Mouse (Mus musculus): ENCODE results near the gene Atl2. TPM values are rescaled to one million over a fixed set of nuclear protein-coding genes. Genes with fewer than 3 reads are reported as not detected.

Gene Atl2
- polyA plus RNA-seq, 1 experiment from 2014 or later: 38.9 TPM

DNA sequence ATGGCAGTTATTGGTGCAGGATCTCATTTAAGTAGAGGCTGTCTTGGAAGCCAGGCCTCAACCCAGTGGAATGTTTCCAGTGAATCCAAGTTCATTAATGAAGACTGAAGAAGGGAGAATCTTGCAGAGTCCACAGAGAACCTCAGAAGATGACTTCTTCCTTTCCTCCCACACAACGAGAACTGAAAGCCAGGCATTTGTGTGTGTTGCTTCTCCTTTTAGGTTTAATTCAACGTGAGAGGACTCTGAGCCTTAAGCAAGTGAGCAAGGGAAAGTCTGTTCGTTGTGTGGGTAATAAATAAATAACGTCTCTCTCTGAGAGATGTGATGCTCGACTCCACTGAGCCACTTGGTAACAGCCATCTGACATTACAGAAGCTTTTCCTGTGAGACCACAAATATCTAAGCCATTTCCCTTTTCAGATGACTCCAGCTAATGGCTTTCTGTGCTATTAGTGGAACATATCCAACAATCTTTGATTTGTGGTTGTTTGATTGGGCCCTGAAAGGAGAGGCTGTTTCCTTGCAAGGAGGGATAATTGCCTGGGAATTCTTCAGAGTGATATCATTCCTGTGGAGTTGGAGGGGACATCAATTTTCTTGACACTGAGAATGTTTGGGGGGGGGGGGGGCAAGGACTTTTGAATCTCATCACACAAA, 60.1 kb downstream of the Atl2 start:
- H3K9me3 ChIP-seq: no peaks in the 10 kb centered on the region
- no peak for DNase-seq (ENCODE audit: extremely low spot score, low spot score)
- 89% methylated on average over 5 of the region's 5 CpGs for WGBS
- H3K36me3 ChIP-seq (replicated peaks): no peaks in the 10 kb centered on the region
- H3K27me3 ChIP-seq (ENCODE audit: poor library complexity, severe bottlenecking): peaks cover 10% of the 10 kb centered on the region; the same call in 1 of the 2 replicates
- H3K4me1 ChIP-seq: no peaks in the 10 kb centered on the region
- H3K27ac ChIP-seq: no peak overlapping the region
- H3K4me3 ChIP-seq: no peak overlapping the region

DNA sequence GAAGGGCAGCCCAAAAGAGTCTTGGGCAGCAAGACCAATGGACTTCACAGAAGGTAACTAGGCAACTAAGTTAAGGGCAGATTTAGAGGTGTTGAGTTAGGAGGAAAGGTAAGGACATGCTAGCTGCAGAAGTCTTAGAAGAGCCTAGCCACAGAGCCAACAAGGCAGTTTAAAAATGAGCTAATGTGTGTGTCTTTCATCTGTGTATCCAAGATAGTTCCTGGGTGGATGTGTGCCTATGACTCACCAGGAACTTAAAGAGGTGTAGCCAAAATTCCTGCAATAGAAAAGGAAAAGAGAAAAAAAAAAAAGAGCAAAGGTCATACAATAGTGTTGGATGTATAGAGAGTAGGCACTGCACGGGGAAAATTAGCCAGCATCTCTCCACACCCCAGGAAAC, 63.6 kb downstream of the Atl2 start:
- no peak for DNase-seq (ENCODE audit: extremely low spot score, low spot score)
- Histone ChIP-seq H3K36me3 (replicated peaks) (no peaks in the 10 kb centered on the region), H3K4me3 (no peak overlapping the region), H3K27me3 (ENCODE audit: poor library complexity, severe bottlenecking) (peaks cover 4% of the 10 kb centered on the region), H3K27ac (no peak overlapping the region), H3K4me1 (no peaks in the 10 kb centered on the region), H3K9me3 (no peaks in the 10 kb centered on the region)
- 77% methylated on average over 1 of the region's 1 CpGs for WGBS

DNA sequence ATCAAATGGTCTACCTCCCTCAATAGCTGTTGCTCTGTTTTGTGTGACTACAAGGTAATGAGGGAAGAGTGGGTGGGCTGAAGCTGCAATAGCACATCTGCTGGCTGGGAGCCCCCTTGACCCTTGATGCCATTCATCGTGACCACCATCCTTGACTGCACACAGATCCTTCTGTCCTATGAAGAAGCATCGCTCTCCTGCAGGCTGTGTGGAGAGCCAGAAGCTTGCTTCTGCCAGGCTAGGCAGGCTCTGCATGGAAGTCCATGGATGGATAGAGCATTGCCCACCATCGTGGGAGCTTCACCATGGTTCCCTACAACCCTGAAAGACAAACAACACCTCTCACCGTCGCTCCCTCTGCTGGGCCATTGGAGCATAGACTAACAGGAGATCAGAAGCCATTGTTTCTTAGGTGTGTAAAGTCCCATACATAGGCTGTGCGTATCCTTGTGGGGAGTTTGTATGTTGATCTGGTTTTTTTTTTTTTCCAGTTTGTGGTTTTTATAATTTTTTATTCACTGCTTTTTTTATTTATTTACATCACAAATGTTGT, 69.4 kb downstream of the Atl2 start:
- no peak overlapping the region for H3K27ac ChIP-seq
- H3K27me3 ChIP-seq (ENCODE audit: poor library complexity, severe bottlenecking): peaks cover 56% of the 10 kb centered on the region
- WGBS: 71% methylated on average over 6 of the region's 6 CpGs
- no peaks in the 10 kb centered on the region for H3K9me3 ChIP-seq
- H3K36me3 ChIP-seq (replicated peaks): no peaks in the 10 kb centered on the region
- no peak for DNase-seq (ENCODE audit: extremely low spot score, low spot score)
- H3K4me1 ChIP-seq: no peaks in the 10 kb centered on the region
- no peak overlapping the region for H3K4me3 ChIP-seq

DNA sequence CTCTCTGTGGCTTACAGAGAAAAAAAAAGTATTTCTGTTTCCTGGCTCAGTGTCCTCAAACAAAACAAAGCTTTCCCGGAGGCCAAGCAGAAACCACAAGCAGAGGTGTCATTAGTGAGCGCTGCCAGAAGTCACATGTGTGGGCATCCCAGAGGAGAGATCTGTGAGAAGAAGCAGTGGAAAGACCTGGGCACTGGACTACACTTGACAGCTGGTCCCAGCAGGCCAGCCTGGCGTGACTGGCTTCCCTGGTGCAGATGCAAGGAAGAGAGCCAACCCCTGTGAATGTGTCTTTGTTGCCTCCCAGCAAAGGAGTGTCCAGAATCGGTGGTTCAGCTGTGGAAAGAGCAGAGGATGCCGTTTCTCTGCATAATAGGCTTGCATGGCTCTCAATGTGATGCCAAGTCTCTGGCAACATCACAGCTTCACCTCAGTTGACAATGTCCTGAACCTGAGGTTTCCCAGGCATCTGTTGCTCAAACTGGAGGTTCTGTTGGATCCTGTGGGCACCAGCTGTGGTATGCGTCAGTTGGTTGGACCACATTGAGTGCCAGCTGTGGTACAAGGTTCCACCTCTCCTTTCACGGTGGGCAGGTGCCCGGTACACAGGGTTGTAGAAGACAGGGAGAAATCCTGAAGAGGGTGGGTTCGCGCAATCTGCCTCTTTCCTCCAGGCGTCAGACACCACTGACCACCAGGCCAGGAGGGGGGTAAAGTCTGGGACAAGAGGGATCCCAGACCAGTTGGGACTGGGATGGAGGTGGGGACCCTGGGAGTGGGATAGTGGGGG, 70.5 kb downstream of the Atl2 start:
- DNase-seq (ENCODE audit: extremely low spot score, low spot score): no peak
- H3K9me3 ChIP-seq: no peaks in the 10 kb centered on the region
- peaks cover 68% of the 10 kb centered on the region for H3K27me3 ChIP-seq (ENCODE audit: poor library complexity, severe bottlenecking)
- H3K4me1 ChIP-seq: no peaks in the 10 kb centered on the region
- 86% methylated on average over 11 of the region's 11 CpGs for WGBS
- H3K4me3 ChIP-seq: no peak overlapping the region
- H3K36me3 ChIP-seq (replicated peaks): no peaks in the 10 kb centered on the region
- no peak overlapping the region for H3K27ac ChIP-seq

DNA sequence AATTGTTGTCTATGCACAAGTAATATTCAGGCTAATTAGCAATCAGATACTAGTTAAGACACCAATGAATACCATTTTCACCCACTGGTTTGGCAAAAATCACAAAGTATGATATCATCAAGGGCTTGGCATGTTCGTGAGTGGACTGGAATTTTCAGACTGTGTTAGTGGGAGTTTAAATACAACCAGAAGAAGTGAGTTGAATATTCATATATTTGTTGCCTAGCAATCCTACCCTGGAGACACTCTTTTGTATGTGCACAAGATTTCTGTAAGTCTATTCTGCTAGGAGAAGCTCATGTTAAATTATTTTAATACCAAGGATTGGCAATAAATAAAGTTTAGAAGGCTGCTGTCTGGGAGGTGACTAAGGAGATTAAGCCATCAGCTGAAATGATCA, 71.5 kb downstream of the Atl2 start:
- peaks cover 78% of the 10 kb centered on the region for H3K27me3 ChIP-seq (ENCODE audit: poor library complexity, severe bottlenecking)
- no peaks in the 10 kb centered on the region for H3K9me3 ChIP-seq
- no peak for DNase-seq (ENCODE audit: extremely low spot score, low spot score)
- H3K4me3 ChIP-seq: no peak overlapping the region
- peaks cover 6% of the 10 kb centered on the region; the same call in 1 of the 2 replicates for H3K4me1 ChIP-seq
- no peak overlapping the region for H3K27ac ChIP-seq
- WGBS: 83% methylated on average over 1 of the region's 1 CpGs
- H3K36me3 ChIP-seq (replicated peaks): no peaks in the 10 kb centered on the region

DNA sequence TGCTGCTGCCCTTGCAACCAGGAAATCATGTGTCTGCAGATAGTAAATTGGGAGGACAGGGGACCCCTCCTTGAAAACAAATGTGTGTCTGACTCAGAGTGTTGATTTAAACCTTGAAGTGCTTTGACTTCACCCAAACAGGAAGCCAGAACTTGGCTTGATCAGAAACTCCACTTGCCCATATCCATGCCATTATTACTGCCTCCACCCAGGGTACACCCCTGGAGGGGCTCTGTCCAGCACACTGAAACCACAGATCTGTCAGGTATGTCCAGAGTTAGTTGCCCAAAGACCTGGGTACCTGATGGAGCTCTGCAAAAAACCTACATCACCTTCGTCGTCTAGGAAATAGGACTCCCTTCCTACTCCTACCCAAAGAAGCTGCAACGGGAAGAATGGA, 77.0 kb downstream of the Atl2 start:
- Histone ChIP-seq H3K27ac (no peak overlapping the region), H3K4me3 (no peak overlapping the region), H3K36me3 (replicated peaks) (no peaks in the 10 kb centered on the region), H3K9me3 (no peaks in the 10 kb centered on the region), H3K27me3 (ENCODE audit: poor library complexity, severe bottlenecking) (peaks cover 100% of the 10 kb centered on the region), H3K4me1 (peaks cover 28% of the 10 kb centered on the region)
- no peak for DNase-seq (ENCODE audit: extremely low spot score, low spot score)
- 22% methylated on average over 3 of the region's 3 CpGs for WGBS

DNA sequence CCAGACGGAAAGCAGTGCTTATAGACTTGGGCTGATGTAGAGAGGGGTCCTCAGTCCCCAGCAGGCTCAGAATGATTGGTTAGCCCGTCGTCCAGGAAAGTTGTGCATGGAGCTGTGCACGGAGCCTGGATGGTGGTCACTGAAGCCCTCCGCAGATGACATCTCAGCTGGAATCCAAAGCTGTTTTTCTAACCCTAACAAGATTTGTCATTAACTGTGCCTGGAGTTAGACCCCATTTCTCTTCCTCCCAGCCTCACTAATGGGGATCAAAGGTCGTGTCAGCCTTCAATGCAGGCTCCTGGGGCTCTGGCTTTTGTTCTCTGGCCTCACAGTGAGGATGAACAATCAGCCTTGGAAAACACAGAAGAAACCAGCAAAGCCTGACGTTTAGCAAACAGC, 77.9 kb downstream of the Atl2 start:
- Histone ChIP-seq H3K9me3 (no peaks in the 10 kb centered on the region), H3K27ac (no peak overlapping the region), H3K4me3 (no peak overlapping the region), H3K27me3 (ENCODE audit: poor library complexity, severe bottlenecking) (peaks cover 100% of the 10 kb centered on the region), H3K4me1 (peaks cover 28% of the 10 kb centered on the region), H3K36me3 (replicated peaks) (no peaks in the 10 kb centered on the region)
- WGBS: 3% methylated on average over 7 of the region's 7 CpGs
- peak; percentile 64 for DNase-seq (ENCODE audit: extremely low spot score, low spot score)

DNA sequence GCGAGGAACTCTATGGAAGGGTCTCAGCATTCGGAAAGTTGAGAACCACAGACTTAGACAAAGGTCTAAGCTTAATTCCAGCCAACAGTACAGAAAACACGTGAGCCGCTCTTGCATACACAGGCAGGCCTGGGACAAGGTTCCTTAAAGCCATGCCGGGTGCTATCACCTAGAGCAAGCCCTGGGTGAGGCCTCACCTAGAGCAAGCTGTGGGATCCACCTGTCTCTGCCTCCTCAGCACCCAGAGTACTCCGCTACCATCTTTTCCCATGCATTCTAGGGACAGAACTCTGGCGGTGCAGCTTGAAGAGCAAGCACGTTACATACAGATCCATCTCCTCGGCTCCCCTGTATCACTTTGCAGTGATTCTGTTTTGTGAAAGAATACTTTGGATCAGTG, 78.4 kb downstream of the Atl2 start:
- Histone ChIP-seq H3K27me3 (ENCODE audit: poor library complexity, severe bottlenecking) (peaks cover 100% of the 10 kb centered on the region), H3K27ac (no peak overlapping the region), H3K4me3 (no peak overlapping the region), H3K4me1 (peaks cover 28% of the 10 kb centered on the region), H3K9me3 (no peaks in the 10 kb centered on the region), H3K36me3 (replicated peaks) (no peaks in the 10 kb centered on the region)
- 50% methylated on average over 9 of the region's 9 CpGs for WGBS
- no peak for DNase-seq (ENCODE audit: extremely low spot score, low spot score)

DNA sequence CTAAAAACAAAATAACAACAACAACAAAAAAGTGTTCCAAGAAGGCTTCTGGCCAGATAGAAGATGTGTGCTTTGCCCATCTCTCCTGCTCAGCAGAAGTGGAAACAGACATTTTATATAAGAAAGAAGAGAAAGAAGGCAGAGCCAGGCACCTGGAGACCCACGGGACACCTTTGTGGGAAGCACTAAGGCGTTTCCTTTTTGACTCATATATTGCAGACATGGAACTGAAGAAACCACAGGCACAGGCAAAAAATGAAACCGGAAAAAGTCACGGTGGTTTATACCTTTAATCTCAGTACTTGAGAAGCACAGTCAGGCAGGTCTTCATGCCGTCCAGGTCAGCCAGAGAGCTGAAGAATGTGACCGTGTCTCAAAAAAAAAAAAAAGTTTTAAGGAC, 79.0 kb downstream of the Atl2 start:
- DNase-seq (ENCODE audit: extremely low spot score, low spot score): no peak
- Histone ChIP-seq H3K4me1 (peaks cover 28% of the 10 kb centered on the region), H3K4me3 (no peak overlapping the region), H3K36me3 (replicated peaks) (no peaks in the 10 kb centered on the region), H3K27ac (no peak overlapping the region), H3K27me3 (ENCODE audit: poor library complexity, severe bottlenecking) (peaks cover 99% of the 10 kb centered on the region), H3K9me3 (no peaks in the 10 kb centered on the region)
- WGBS: 86% methylated on average over 6 of the region's 6 CpGs

DNA sequence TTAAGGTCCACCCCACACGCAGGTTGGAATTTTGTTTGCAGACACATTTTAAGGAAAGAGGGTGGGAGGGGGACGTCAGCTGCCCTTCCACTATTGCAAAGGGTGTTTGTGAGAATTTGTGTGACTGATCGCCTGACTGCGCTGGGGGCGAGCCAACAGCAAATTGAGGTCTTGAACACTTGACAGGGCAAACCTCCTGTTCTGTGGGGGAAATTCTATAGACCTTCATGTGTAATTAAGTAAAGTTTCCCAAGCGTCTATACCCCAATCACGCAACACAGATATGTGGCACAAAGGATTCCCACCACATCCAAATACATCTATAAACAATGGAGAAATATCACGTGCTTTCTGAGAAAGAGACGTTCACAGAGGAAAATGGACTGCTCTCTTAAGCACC, 85.5 kb downstream of the Atl2 start:
- no peak for DNase-seq (ENCODE audit: extremely low spot score, low spot score)
- peaks cover 9% of the 10 kb centered on the region; the same call in 1 of the 2 replicates for H3K4me1 ChIP-seq
- no peaks in the 10 kb centered on the region for H3K36me3 ChIP-seq (replicated peaks)
- H3K4me3 ChIP-seq: no peak overlapping the region
- no peak overlapping the region for H3K27ac ChIP-seq
- peaks cover 79% of the 10 kb centered on the region for H3K27me3 ChIP-seq (ENCODE audit: poor library complexity, severe bottlenecking)
- 92% methylated on average over 9 of the region's 9 CpGs for WGBS
- H3K9me3 ChIP-seq: no peaks in the 10 kb centered on the region

DNA sequence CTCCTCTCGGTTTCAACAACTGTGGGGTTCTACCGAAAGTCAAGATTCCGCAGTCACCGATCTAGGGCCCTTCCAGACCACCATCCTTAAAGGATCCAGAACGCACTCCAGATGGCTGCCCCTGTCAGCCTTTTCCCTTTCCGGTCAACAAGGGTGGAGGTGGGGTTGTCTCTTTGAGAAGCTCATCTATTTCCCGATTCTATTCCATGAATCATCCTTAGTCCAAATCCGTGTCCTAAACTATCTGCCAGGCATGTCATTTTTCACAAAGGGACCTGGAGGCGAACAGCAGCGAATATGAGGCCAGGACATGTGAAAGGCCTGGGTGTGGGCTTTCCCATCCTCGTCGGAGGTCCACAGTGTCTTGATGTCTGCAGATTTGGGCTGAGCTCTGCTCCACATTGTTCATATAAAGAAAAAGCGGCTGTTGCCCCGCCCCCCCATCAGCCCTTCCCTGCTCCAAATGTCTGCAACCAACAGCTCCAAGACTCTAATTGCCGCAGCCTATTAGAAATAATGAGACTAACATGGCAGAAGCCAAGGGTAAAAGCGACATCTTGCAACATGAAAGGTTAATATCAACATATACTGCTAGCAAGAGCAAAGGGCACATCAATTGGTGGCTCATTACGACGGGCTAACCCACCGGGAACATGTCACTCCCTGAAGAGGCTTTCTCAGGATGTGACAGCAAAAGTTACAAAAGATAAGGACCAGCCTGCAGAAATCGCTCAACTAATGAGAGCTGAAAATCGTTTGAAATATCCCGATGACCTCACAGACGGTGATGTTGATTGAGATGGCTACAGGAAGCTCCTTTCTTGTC, 86.2 kb downstream of the Atl2 start:
- 88% methylated on average over 23 of the region's 23 CpGs for WGBS
- no peak overlapping the region for H3K4me3 ChIP-seq
- H3K9me3 ChIP-seq: no peaks in the 10 kb centered on the region
- peaks cover 9% of the 10 kb centered on the region; the same call in 1 of the 2 replicates for H3K4me1 ChIP-seq
- H3K27ac ChIP-seq: no peak overlapping the region
- DNase-seq (ENCODE audit: extremely low spot score, low spot score): no peak
- peaks cover 76% of the 10 kb centered on the region for H3K27me3 ChIP-seq (ENCODE audit: poor library complexity, severe bottlenecking)
- no peaks in the 10 kb centered on the region for H3K36me3 ChIP-seq (replicated peaks)

DNA sequence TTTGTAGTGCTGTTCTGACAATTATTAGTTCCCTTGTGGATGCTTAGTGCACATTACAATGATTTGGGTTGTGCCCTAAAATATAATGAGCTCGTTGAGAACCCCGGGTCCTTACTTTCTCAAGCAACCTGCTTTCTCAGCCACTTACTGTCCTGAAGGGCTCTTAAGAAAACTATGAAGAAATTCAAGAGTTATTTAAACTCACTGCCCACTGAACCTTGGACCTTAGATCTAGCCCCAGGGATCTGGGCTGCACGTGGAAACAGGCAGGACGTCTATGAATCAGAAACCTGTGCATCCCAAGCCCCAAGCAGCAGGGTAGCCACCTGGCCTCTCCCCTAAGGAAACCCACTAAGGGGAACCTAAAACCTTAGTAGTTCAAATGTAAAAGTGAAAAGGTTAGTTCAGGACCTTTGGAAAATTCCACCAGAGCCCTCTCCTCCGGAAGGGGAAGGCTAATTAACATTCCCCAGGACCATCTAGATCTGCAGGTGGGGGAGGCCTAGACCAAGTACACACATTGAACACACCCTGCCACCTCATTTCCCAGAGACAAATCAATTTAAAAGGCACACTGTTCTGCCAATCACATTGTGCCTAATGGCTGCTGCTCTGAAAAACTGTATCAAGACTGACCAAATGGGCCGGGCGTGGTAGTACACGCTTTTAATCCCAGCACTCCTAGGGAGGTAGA, 88.5 kb downstream of the Atl2 start:
- Histone ChIP-seq H3K27ac (no peak overlapping the region), H3K4me1 (peaks cover 9% of the 10 kb centered on the region; the same call in 1 of the 2 replicates), H3K4me3 (no peak overlapping the region), H3K36me3 (replicated peaks) (no peaks in the 10 kb centered on the region), H3K27me3 (ENCODE audit: poor library complexity, severe bottlenecking) (peaks cover 63% of the 10 kb centered on the region), H3K9me3 (no peaks in the 10 kb centered on the region)
- 76% methylated on average over 8 of the region's 8 CpGs for WGBS
- DNase-seq (ENCODE audit: extremely low spot score, low spot score): no peak
